Comparison of ENCODE assay signal across 8 mouse cellular contexts in genomic region chr1:180433098-180433538, GRCm38 (mm10). TPM values are rescaled to one million over a fixed set of nuclear protein-coding genes. Genes with fewer than 3 reads are reported as not detected.
DNase-seq lines count a peak whose midpoint lies in the region; ATAC-seq and TF ChIP-seq lines count a peak whose summit lies in the region.

No protein-coding gene starts in this region.

- no peak for TF ChIP-seq CTCF in lung, postnatal 0 days (IDR thresholded peaks at IDR 0.05)
- no peak for TF ChIP-seq CTCF in lung, adult 2 months (IDR thresholded peaks at IDR 0.05; ENCODE audit: insufficient read depth, low read length)
- TF ChIP-seq CTCF in cerebellum, adult 2 months (IDR thresholded peaks at IDR 0.05; ENCODE audit: borderline replicate concordance, insufficient read depth, low read depth, low read length): no peak

- H3K4me1 ChIP-seq in lung, postnatal 0 days (ENCODE audit: insufficient read depth, low read depth, low read length): no peaks in the 10 kb centered on the region
- H3K4me1 ChIP-seq in lung, adult 2 months (ENCODE audit: control insufficient read depth, insufficient read depth, low read length): peaks cover 2% of the 10 kb centered on the region; the same call in 1 of the 2 replicates
- peaks cover 25% of the 10 kb centered on the region for H3K4me1 ChIP-seq in forebrain, embryonic 12.5 days
- peaks cover 21% of the 10 kb centered on the region for H3K4me1 ChIP-seq in limb, embryonic 14.5 days (ENCODE audit: control insufficient read depth, insufficient read depth, low read length)
- peaks cover 16% of the 10 kb centered on the region for H3K4me1 ChIP-seq in stomach, embryonic 16.5 days (ENCODE audit: control insufficient read depth, insufficient read depth, low read length)
- peaks cover 4% of the 10 kb centered on the region; the same call in 1 of the 2 replicates for H3K4me1 ChIP-seq in cerebellum, adult 2 months (ENCODE audit: control insufficient read depth, insufficient read depth, low read length)

- no peak overlapping the region for H3K4me3 ChIP-seq in lung, postnatal 0 days (ENCODE audit: low read depth, low read length)
- H3K4me3 ChIP-seq in lung, adult 2 months (replicated peaks; ENCODE audit: extremely low read depth, low read depth, low read length): no peak overlapping the region
- peak overlapping the region; percentile 43 for H3K4me3 ChIP-seq in forebrain, embryonic 12.5 days (replicated peaks)
- H3K4me3 ChIP-seq in limb, embryonic 14.5 days (replicated peaks; ENCODE audit: low read length): peak overlapping the region; percentile 31
- H3K4me3 ChIP-seq in stomach, embryonic 16.5 days (replicated peaks; ENCODE audit: low read length): peak overlapping the region; percentile 24
- no peak overlapping the region for H3K4me3 ChIP-seq in cerebellum, adult 2 months (replicated peaks; ENCODE audit: insufficient read depth, low read depth, low read length)

- H3K9me3 ChIP-seq in lung, postnatal 0 days (ENCODE audit: low read length): no peaks in the 10 kb centered on the region
- no peaks in the 10 kb centered on the region for H3K9me3 ChIP-seq in forebrain, embryonic 12.5 days
- no peaks in the 10 kb centered on the region for H3K9me3 ChIP-seq in limb, embryonic 14.5 days (ENCODE audit: control insufficient read depth, low read length)
- H3K9me3 ChIP-seq in stomach, embryonic 16.5 days (replicated peaks; ENCODE audit: control insufficient read depth, low read length): no peaks in the 10 kb centered on the region

- H3K27ac ChIP-seq in lung, postnatal 0 days (ENCODE audit: low read length): no peak overlapping the region
- H3K27ac ChIP-seq in forebrain, embryonic 12.5 days: peak overlapping the region; percentile 42
- no peak overlapping the region; the same call in 1 of the 2 replicates for H3K27ac ChIP-seq in limb, embryonic 14.5 days (replicated peaks; ENCODE audit: low read depth, low read length)
- no peak overlapping the region for H3K27ac ChIP-seq in stomach, embryonic 16.5 days (ENCODE audit: low read length)
- no peak overlapping the region for H3K27ac ChIP-seq in cerebellum, adult 2 months (ENCODE audit: insufficient read depth, low read length)

- DNase-seq in lung, postnatal 0 days (ENCODE audit: low spot score): no peak
- DNase-seq in lung, adult 2 months: no peak
- no peak for DNase-seq in limb, embryonic 14.5 days (ENCODE audit: low spot score)
- DNase-seq in cerebellum, adult 2 months: no peak
- DNase-seq in kidney, adult 8-10 months: no peak

- no peak for ATAC-seq in lung, postnatal 0 days
- ATAC-seq in forebrain, embryonic 12.5 days (ENCODE audit: low FRiP score): peak; percentile 56
- ATAC-seq in limb, embryonic 14.5 days (ENCODE audit: low FRiP score, low read depth): 0 out of 2 replicates have a peak, but pooled peaks have one; percentile 8
- ATAC-seq in stomach, embryonic 16.5 days (ENCODE audit: insufficient read depth, low FRiP score): no peak
- ATAC-seq in cerebellum, adult (ENCODE audit: insufficient number of reproducible peaks, low FRiP score, low TSS enrichment): no peak

- H3K27me3 ChIP-seq in lung, postnatal 0 days (replicated peaks; ENCODE audit: insufficient read depth, low read length): no peaks in the 10 kb centered on the region
- peaks cover 7% of the 10 kb centered on the region; the same call in 1 of the 2 replicates for H3K27me3 ChIP-seq in forebrain, embryonic 12.5 days
- H3K27me3 ChIP-seq in limb, embryonic 14.5 days (ENCODE audit: control insufficient read depth, insufficient read depth, low read length): no peaks in the 10 kb centered on the region
- H3K27me3 ChIP-seq in stomach, embryonic 16.5 days (ENCODE audit: control insufficient read depth, insufficient read depth, low read length): 0 out of 2 replicates have a peak, but pooled peaks cover 6% of the 10 kb centered on the region
- H3K27me3 ChIP-seq in cerebellum, adult 2 months (ENCODE audit: control insufficient read depth, insufficient read depth, low read length): no peaks in the 10 kb centered on the region

- no peak overlapping the region for H3K9ac ChIP-seq in lung, postnatal 0 days (replicated peaks; ENCODE audit: low read depth)
- peak overlapping the region; percentile 64 for H3K9ac ChIP-seq in forebrain, embryonic 12.5 days
- peak overlapping the region; percentile 56 for H3K9ac ChIP-seq in limb, embryonic 14.5 days (ENCODE audit: low read depth, low read length, severe bottlenecking)
- H3K9ac ChIP-seq in stomach, embryonic 16.5 days (ENCODE audit: low read length): peak overlapping the region; percentile 42; the same call in 1 of the 2 replicates

- no peak for TF ChIP-seq POLR2A in lung, adult 2 months (IDR thresholded peaks at IDR 0.05; ENCODE audit: borderline replicate concordance, extremely low read depth, low read depth, low read length)
- TF ChIP-seq POLR2A in limb, embryonic 14.5 days (IDR thresholded peaks at IDR 0.05; ENCODE audit: borderline replicate concordance, extremely low read depth, insufficient read depth, insufficient read length): peak; percentile 36; the same call in 1 of the 2 replicates
- TF ChIP-seq POLR2A in cerebellum, adult 2 months (IDR thresholded peaks at IDR 0.05; ENCODE audit: borderline replicate concordance, insufficient read depth, low read length): no peak

- WGBS in lung, postnatal 0 days: 2% methylated on average over 16 of the region's 16 CpGs
- 7% methylated on average over 16 of the region's 16 CpGs for WGBS in lung, adult 2 months
- under 1% methylated on average over 16 of the region's 16 CpGs for WGBS in forebrain, embryonic 12.5 days
- WGBS in limb, embryonic 14.5 days: 1% methylated on average over 16 of the region's 16 CpGs
- WGBS in stomach, embryonic 16.5 days: 6% methylated on average over 16 of the region's 16 CpGs
- WGBS in cerebellum, adult 2 months: 7% methylated on average over 16 of the region's 16 CpGs

- no peaks in the 10 kb centered on the region for H3K36me3 ChIP-seq in lung, postnatal 0 days (ENCODE audit: insufficient read depth, low read length)
- no peaks in the 10 kb centered on the region for H3K36me3 ChIP-seq in forebrain, embryonic 12.5 days (replicated peaks)
- no peaks in the 10 kb centered on the region for H3K36me3 ChIP-seq in limb, embryonic 14.5 days (ENCODE audit: control insufficient read depth, insufficient read depth, low read length)
- no peaks in the 10 kb centered on the region for H3K36me3 ChIP-seq in stomach, embryonic 16.5 days (ENCODE audit: control insufficient read depth, insufficient read depth, low read length)

- no peak for TF ChIP-seq EP300 in lung, postnatal 0 days (IDR thresholded peaks at IDR 0.05)

- 0 out of 2 replicates have a peak overlapping the region, but pooled peaks have one; percentile 4 for H3K4me2 ChIP-seq in lung, postnatal 0 days (replicated peaks; ENCODE audit: low read depth, low read length)
- H3K4me2 ChIP-seq in forebrain, embryonic 12.5 days: peak overlapping the region; percentile 70
- H3K4me2 ChIP-seq in limb, embryonic 14.5 days (replicated peaks; ENCODE audit: low read depth, low read length, severe bottlenecking): peak overlapping the region; percentile 52
- peak overlapping the region; percentile 33 for H3K4me2 ChIP-seq in stomach, embryonic 16.5 days (ENCODE audit: low read depth, low read length)

RNA-seq across cellular contexts. Expression of gene Stum, which starts 50.2 kb away (rescaled TPM):
- 0.07 and 0.08 TPM in 2 replicates for polyA plus RNA-seq in lung, postnatal 0 days (2015; fragmentation: Nextera tagmentation; extraction: Ambion mirVana)
- 4.2 and 6.2 TPM in 2 replicates for polyA plus RNA-seq in lung, adult 2 months (2012; rRNA removed)
- 0.44 and 0.66 TPM in 2 replicates for polyA plus RNA-seq in forebrain, embryonic 12.5 days (2016; fragmentation: Nextera tagmentation; extraction: Ambion mirVana)
- 6.3 TPM in 2 replicates for polyA plus RNA-seq in limb, embryonic 14.5 days (2012; rRNA removed)
- polyA plus RNA-seq in limb, embryonic 14.5 days (2014; fragmentation: Nextera tagmentation; extraction: Ambion mirVana): 3.9 and 5.8 TPM in 2 replicates
- 1.1 and 1.5 TPM in 2 replicates for polyA plus RNA-seq in stomach, embryonic 16.5 days (2015; fragmentation: Nextera tagmentation; extraction: Ambion mirVana)
- polyA plus RNA-seq in cerebellum, adult 2 months (2012; rRNA removed): 7.3 and 8.2 TPM in 2 replicates

Comparison
In these comparisons a context has a peak if more than half of its experiments do, and no peak if none do; other contexts are left out.
1. ATAC-seq: peak in forebrain, embryonic 12.5 days (single experiment) and limb, embryonic 14.5 days (single experiment); none in lung, postnatal 0 days (single experiment), stomach, embryonic 16.5 days (single experiment) and cerebellum, adult (single experiment).
2. H3K4me2 ChIP-seq: peak in every context shown above with its lines; median percentile 70 in forebrain, embryonic 12.5 days; 52 in limb, embryonic 14.5 days; 33 in stomach, embryonic 16.5 days; 4 in lung, postnatal 0 days.
3. H3K4me3 ChIP-seq: peak in forebrain, embryonic 12.5 days (single experiment), limb, embryonic 14.5 days (single experiment) and stomach, embryonic 16.5 days (single experiment); none in lung, postnatal 0 days (single experiment), lung, adult 2 months (single experiment) and cerebellum, adult 2 months (single experiment).